Mouse (Mus musculus): ENCODE measurements around the gene Mymx. TPM values are rescaled to one million over a fixed set of nuclear protein-coding genes. Genes with fewer than 3 reads are reported as not detected.

Mymx gene
- polyA plus RNA-seq, 1 experiment from 2014 or later, result 0.92 TPM

- Histone ChIP-seq H3K9ac (no peak overlapping the region), H3K4me3 (no peak overlapping the region), H3K36me3 (0 out of 2 replicates have a peak, but pooled peaks cover 5% of the 10 kb centered on the region), H3K9me3 (replicated peaks) (no peaks in the 10 kb centered on the region), H3K27me3 (replicated peaks) (peaks cover 41% of the 10 kb centered on the region), H3K4me1 (replicated peaks) (peaks cover 22% of the 10 kb centered on the region), H3K27ac (ENCODE audit: poor library complexity, severe bottlenecking) (no peak overlapping the region), H3K4me2 (peak overlapping the region; percentile 33)
- ATAC-seq (ENCODE audit: insufficient number of reproducible peaks, low FRiP score), result peak; percentile 19; the same call in 1 of the 2 replicates
- 61% methylated on average over 7 of the region's 7 CpGs for WGBS
Observed at GRCm38 (mm10) chr17:45557246-45557824, 44.6 kb downstream of the Mymx start.

DNA sequence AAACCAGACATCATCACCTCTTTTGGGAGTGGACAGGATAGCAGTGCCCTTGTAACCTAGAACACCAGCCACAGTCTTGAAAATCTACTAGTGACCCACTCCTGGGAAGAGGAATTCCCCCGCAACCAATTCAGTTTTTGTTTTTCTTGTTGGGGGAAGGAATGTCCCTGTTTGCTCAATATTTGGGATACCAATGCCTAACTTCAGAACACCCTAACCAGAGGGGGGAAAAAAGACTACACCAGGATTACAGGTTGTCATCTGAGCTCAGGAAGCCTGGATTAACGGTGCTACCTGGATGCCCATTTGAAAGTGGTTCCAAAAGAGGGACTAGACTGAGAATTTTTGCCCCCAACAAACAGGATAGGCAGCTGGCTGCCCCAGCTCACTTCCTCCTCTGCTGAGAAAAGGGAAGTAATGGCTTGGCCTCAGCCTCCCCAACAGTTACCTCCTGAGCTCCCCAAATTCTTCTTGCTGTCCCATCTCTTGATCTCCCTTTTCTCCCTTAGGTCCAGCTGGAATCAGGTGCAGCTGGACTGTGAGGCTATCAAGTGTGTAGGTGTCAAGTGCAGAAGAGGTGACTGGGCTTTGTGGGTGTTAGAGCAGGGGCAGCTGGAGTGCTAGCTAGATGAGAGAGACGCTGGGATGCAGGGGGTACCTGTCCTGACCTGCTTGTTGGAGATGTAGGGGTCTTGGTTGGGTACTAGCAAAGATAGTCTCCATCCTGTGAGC is 45.2 kb downstream of the Mymx start:
- Histone ChIP-seq H3K27me3 (replicated peaks) (peaks cover 41% of the 10 kb centered on the region), H3K4me1 (replicated peaks) (peaks cover 25% of the 10 kb centered on the region), H3K4me2 (peak overlapping the region; percentile 94), H3K9me3 (replicated peaks) (no peaks in the 10 kb centered on the region), H3K9ac (peak overlapping the region; percentile 70; the same call in 1 of the 2 replicates), H3K36me3 (0 out of 2 replicates have a peak, but pooled peaks cover 5% of the 10 kb centered on the region), H3K4me3 (peak overlapping the region; percentile 67), H3K27ac (ENCODE audit: poor library complexity, severe bottlenecking) (no peak overlapping the region)
- ATAC-seq (ENCODE audit: insufficient number of reproducible peaks, low FRiP score), result no peak
- WGBS, result 70% methylated on average over 3 of the region's 3 CpGs

- Histone ChIP-seq H3K4me3 (peak overlapping the region; percentile 67), H3K9ac (peak overlapping the region; percentile 70), H3K4me2 (peak overlapping the region; percentile 94), H3K36me3 (0 out of 2 replicates have a peak, but pooled peaks cover 5% of the 10 kb centered on the region), H3K27me3 (replicated peaks) (peaks cover 45% of the 10 kb centered on the region), H3K27ac (ENCODE audit: poor library complexity, severe bottlenecking) (no peak overlapping the region), H3K9me3 (replicated peaks) (no peaks in the 10 kb centered on the region), H3K4me1 (replicated peaks) (peaks cover 25% of the 10 kb centered on the region)
- WGBS, result under 1% methylated on average over 14 of the region's 14 CpGs
- ATAC-seq (ENCODE audit: insufficient number of reproducible peaks, low FRiP score), result no peak
Observed at GRCm38 (mm10) chr17:45556107-45556489, 45.8 kb downstream of the Mymx start.

DNA sequence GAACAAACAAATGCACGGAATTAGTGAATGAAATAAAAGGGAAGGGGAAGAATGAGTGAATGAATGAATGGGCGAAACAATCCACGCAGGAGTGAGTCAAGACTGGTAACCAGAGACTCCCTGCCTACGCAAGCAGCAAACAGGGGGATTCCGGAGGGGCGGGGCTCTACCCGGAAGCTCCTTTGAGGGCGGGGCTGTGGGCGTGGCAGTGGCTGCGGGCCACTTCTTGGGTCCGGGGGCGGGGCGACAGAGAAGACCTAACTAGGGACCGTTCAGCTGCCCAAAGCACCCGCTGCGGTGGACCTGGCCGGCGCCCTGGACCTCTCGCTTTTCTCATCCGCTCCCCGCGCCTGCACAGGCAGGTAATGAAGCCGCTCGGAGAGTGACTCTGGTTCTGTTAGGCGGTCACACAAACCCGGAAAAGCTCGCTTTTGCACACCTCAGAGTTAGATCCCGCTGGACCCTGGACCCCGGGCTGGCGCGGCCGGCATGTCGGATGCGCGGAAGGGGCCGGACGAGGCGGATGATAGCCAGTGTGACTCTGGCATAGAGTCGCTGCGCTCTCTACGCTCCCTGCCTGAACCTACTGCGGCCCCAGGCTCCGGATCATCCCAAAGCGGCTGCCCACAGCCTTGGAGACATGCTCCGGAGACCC is 46.3 kb downstream of the Mymx start, which contains the start of gene Nfkbie:
Nfkbie (plus strand) TSS at position 252 of the 655 bp plus-strand sequence.
- H3K27me3 ChIP-seq (replicated peaks), result peaks cover 50% of the 10 kb centered on the region
- under 1% methylated on average over 45 of the region's 45 CpGs for whole genome bisulfite sequencing
- no peaks in the 10 kb centered on the region for H3K9me3 ChIP-seq (replicated peaks)
- H3K4me2 ChIP-seq, result peak within 1 kb of the TSS; percentile 94
- H3K36me3 ChIP-seq, result 0 out of 2 replicates have a peak, but pooled peaks cover 5% of the 10 kb centered on the region
- peak within 1 kb of the TSS; percentile 67 for H3K4me3 ChIP-seq
- H3K4me1 ChIP-seq (replicated peaks), result peaks cover 25% of the 10 kb centered on the region
- H3K9ac ChIP-seq, result peak within 1 kb of the TSS; percentile 70
- ATAC-seq (ENCODE audit: insufficient number of reproducible peaks, low FRiP score), result peak; percentile 83
- H3K27ac ChIP-seq (ENCODE audit: poor library complexity, severe bottlenecking), result no peak within 1 kb of the TSS

GRCm38 (mm10) chr17:45554420-45554819 is 47.5 kb downstream of the Mymx start:
- H3K27me3 ChIP-seq (replicated peaks), result peaks cover 59% of the 10 kb centered on the region
- H3K4me3 ChIP-seq, result no peak overlapping the region
- peaks cover 35% of the 10 kb centered on the region for H3K4me1 ChIP-seq (replicated peaks)
- H3K27ac ChIP-seq (ENCODE audit: poor library complexity, severe bottlenecking), result no peak overlapping the region
- H3K4me2 ChIP-seq, result no peak overlapping the region
- 32% methylated on average over 1 of the region's 1 CpGs for WGBS
- ATAC-seq (ENCODE audit: insufficient number of reproducible peaks, low FRiP score), result no peak
- no peaks in the 10 kb centered on the region for H3K36me3 ChIP-seq
- H3K9me3 ChIP-seq (replicated peaks), result no peaks in the 10 kb centered on the region
- H3K9ac ChIP-seq, result no peak overlapping the region

GRCm38 (mm10) chr17:45553065-45553464 is 48.8 kb downstream of the Mymx start:
- Histone ChIP-seq H3K4me2 (no peak overlapping the region), H3K9me3 (replicated peaks) (no peaks in the 10 kb centered on the region), H3K4me1 (replicated peaks) (peaks cover 38% of the 10 kb centered on the region), H3K4me3 (no peak overlapping the region), H3K27ac (ENCODE audit: poor library complexity, severe bottlenecking) (no peak overlapping the region), H3K36me3 (no peaks in the 10 kb centered on the region), H3K27me3 (replicated peaks) (peaks cover 62% of the 10 kb centered on the region), H3K9ac (no peak overlapping the region)
- 68% methylated on average over 3 of the region's 3 CpGs for WGBS
- no peak for ATAC-seq (ENCODE audit: insufficient number of reproducible peaks, low FRiP score)

DNA sequence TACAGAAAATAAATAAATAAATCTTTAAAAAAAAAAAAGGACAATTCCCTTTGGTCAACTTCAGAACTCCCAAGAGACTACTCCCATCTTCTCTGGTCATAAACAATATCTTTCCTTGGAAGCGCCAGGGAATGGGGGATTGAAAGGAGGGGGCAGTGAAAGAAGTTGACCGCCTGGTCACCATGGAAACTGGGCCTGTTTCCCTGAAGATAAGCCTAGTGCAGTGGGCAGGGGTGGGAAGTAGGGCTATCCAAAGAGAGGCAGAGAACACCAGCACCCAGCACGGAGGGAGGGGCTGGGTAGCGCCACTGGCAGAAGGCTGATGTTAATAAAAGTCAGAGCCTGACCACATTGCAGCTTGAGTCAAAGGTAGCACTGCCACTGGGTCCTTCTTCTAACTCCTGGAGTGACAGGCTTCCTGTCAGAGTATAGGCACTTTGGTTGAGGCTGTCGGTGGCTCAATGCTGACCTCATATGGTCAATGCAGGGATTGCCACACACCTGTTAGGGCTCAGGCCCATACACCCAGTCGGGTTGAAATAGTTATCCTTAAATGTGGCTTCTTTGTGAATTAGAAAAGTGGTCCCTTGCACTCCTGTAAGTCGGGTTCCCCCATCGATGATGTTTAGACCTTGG is 50.0 kb downstream of the Mymx start:
- no peak overlapping the region for H3K4me2 ChIP-seq
- no peak for ATAC-seq (ENCODE audit: insufficient number of reproducible peaks, low FRiP score)
- no peaks in the 10 kb centered on the region for H3K9me3 ChIP-seq (replicated peaks)
- H3K4me1 ChIP-seq (replicated peaks), result peaks cover 27% of the 10 kb centered on the region
- no peak overlapping the region for H3K27ac ChIP-seq (ENCODE audit: poor library complexity, severe bottlenecking)
- H3K27me3 ChIP-seq (replicated peaks), result peaks cover 65% of the 10 kb centered on the region
- H3K9ac ChIP-seq, result no peak overlapping the region
- no peak overlapping the region for H3K4me3 ChIP-seq
- 5% methylated on average over 8 of the region's 8 CpGs for WGBS
- H3K36me3 ChIP-seq, result no peaks in the 10 kb centered on the region

DNA sequence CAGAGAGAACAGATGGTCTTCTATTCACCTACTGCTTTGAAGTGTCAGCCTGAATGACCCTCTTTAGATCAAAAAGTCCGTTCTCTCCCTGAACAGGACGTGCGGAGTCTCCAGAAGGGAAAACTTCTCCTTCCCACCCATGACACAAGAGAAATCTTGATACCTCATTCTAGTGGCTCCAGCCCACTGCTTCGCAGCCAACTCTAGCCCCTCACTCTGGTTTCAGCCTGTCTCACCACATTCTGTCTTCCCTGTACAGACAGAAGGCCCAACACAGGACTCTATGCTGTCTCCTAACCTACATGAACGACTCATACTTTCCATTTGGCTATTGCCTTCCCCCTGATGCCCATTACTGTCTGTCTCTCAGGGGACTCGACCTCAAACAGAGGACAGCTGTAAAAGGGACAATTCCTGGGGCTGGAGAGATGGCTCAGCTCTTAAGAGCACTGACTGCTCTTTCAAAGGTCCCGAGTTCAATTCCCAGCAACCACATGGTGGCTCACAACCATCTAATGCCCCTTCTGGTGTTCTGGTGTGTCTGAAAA is 50.6 kb downstream of the Mymx start:
- Histone ChIP-seq H3K27ac (ENCODE audit: poor library complexity, severe bottlenecking) (no peak overlapping the region), H3K36me3 (no peaks in the 10 kb centered on the region), H3K9ac (no peak overlapping the region), H3K4me3 (no peak overlapping the region), H3K4me2 (no peak overlapping the region), H3K9me3 (replicated peaks) (no peaks in the 10 kb centered on the region), H3K4me1 (replicated peaks) (peaks cover 22% of the 10 kb centered on the region), H3K27me3 (replicated peaks) (peaks cover 65% of the 10 kb centered on the region)
- WGBS, result 56% methylated on average over 7 of the region's 7 CpGs
- no peak for ATAC-seq (ENCODE audit: insufficient number of reproducible peaks, low FRiP score)

Other genes starting within 250 kb of the Mymx start
- gene Cdc5l, start 168.4 kb downstream of the Mymx start, polyA plus RNA-seq (2016; fragmentation: Nextera tagmentation; extraction: Ambion mirVana), result 49.9 and 53.0 TPM in 2 replicates
- 0.66 and 1.1 TPM in 2 replicates for gene Spats1, start 126.7 kb downstream of the Mymx start, polyA plus RNA-seq (2016; fragmentation: Nextera tagmentation; extraction: Ambion mirVana)
- gene Aars2, start 95.3 kb downstream of the Mymx start, polyA plus RNA-seq (2016; fragmentation: Nextera tagmentation; extraction: Ambion mirVana), result 25.3 and 27.9 TPM in 2 replicates
- 0.15 and 0.20 TPM in 2 replicates for gene Tcte1, start 78.7 kb downstream of the Mymx start, polyA plus RNA-seq (2016; fragmentation: Nextera tagmentation; extraction: Ambion mirVana)
- gene Tmem151b, start 52.4 kb downstream of the Mymx start, polyA plus RNA-seq (2016; fragmentation: Nextera tagmentation; extraction: Ambion mirVana), result 1.4 and 1.6 TPM in 2 replicates
- 2.5 and 3.1 TPM in 2 replicates for gene Nfkbie, start 46.4 kb downstream of the Mymx start, polyA plus RNA-seq (2016; fragmentation: Nextera tagmentation; extraction: Ambion mirVana)
- 85.6 and 89.6 TPM in 2 replicates for gene Slc35b2, start 38.2 kb downstream of the Mymx start, polyA plus RNA-seq (2016; fragmentation: Nextera tagmentation; extraction: Ambion mirVana)
- 1,306 and 1,316 TPM in 2 replicates for gene Hsp90ab1, start 28.8 kb downstream of the Mymx start, polyA plus RNA-seq (2016; fragmentation: Nextera tagmentation; extraction: Ambion mirVana)
- 68.3 and 74.1 TPM in 2 replicates for gene Slc29a1, start 2.5 kb downstream of the Mymx start, polyA plus RNA-seq (2016; fragmentation: Nextera tagmentation; extraction: Ambion mirVana)
- gene Capn11, start 57.2 kb upstream of the Mymx start, polyA plus RNA-seq (2016; fragmentation: Nextera tagmentation; extraction: Ambion mirVana), result 0.46 and 0.56 TPM in 2 replicates
- gene Mrpl14, start 84.2 kb upstream of the Mymx start, polyA plus RNA-seq (2016; fragmentation: Nextera tagmentation; extraction: Ambion mirVana), result 128 and 129 TPM in 2 replicates
- 41.2 and 41.4 TPM in 2 replicates for gene Tmem63b, start 84.8 kb upstream of the Mymx start, polyA plus RNA-seq (2016; fragmentation: Nextera tagmentation; extraction: Ambion mirVana)
- gene 1600014C23Rik, start 131.7 kb upstream of the Mymx start, polyA plus RNA-seq (2016; fragmentation: Nextera tagmentation; extraction: Ambion mirVana), result 0.61 TPM in 1 of 2 replicates, not detected in the other